Mouse (Mus musculus) neural tube, embryonic 10.5 days (tissue): ENCODE measurements at regions not wholly inside any gene's neighbourhood (a gene's known extent, or its start where the extent isn't known, plus 50 kb on each side); places are given as distances from the start of the nearest gene placed in this dataset.

Experiments used
- DNase-seq: peaks from one replicate; pipeline ENCODE4 v3.0.0-alpha.2; 2017; ENCODE audit warnings: low spot score; ENCODE audit errors: extremely low spot score

- no peak for DNase-seq
These were observed 151.3 kb upstream of the 4933402D24Rik start for GRCm38 (mm10) chr1:63920181-63920933.

GRCm38 (mm10) chr1:63918200-63918599 is 149.1 kb upstream of the 4933402D24Rik start:
- no peak for DNase-seq

- DNase-seq, result no peak
These were observed 148.0 kb upstream of the 4933402D24Rik start for GRCm38 (mm10) chr1:63916907-63917650.

- DNase-seq, result no peak
These were observed 141.7 kb upstream of the 4933402D24Rik start for GRCm38 (mm10) chr1:63910765-63911164.

GRCm38 (mm10) chr1:63909191-63909590 is 140.1 kb upstream of the 4933402D24Rik start:
- DNase-seq, result no peak

- DNase-seq, result no peak
These were observed 134.6 kb upstream of the 4933402D24Rik start for GRCm38 (mm10) chr1:63903620-63904019.

- no peak for DNase-seq
These were observed 134.1 kb upstream of the 4933402D24Rik start for GRCm38 (mm10) chr1:63903201-63903600.

GRCm38 (mm10) chr1:63902391-63902790 is 133.3 kb upstream of the 4933402D24Rik start:
- DNase-seq, result no peak

- no peak for DNase-seq
These were observed 130.8 kb upstream of the 4933402D24Rik start for GRCm38 (mm10) chr1:63899631-63900577.

GRCm38 (mm10) chr1:63898766-63899165 is 129.7 kb upstream of the 4933402D24Rik start:
- no peak for DNase-seq

GRCm38 (mm10) chr1:63897556-63897955 is 128.5 kb upstream of the 4933402D24Rik start:
- DNase-seq, result no peak

- DNase-seq, result no peak
These were observed 110.5 kb upstream of the 4933402D24Rik start for GRCm38 (mm10) chr1:63879570-63879969.

- DNase-seq, result no peak
These were observed 107.7 kb upstream of the 4933402D24Rik start for GRCm38 (mm10) chr1:63876589-63877251.

GRCm38 (mm10) chr1:63875297-63875962 is 106.4 kb upstream of the 4933402D24Rik start:
- DNase-seq, result no peak

- DNase-seq, result no peak
These were observed 102.8 kb upstream of the 4933402D24Rik start for GRCm38 (mm10) chr1:63871831-63872230.

- no peak for DNase-seq
These were observed 100.3 kb upstream of the 4933402D24Rik start for GRCm38 (mm10) chr1:63869342-63869741.

- no peak for DNase-seq
These were observed 89.0 kb upstream of the 4933402D24Rik start for GRCm38 (mm10) chr1:63857933-63858649.

GRCm38 (mm10) chr1:63857468-63857867 is 88.4 kb upstream of the 4933402D24Rik start:
- no peak for DNase-seq

- DNase-seq, result no peak
These were observed 87.3 kb upstream of the 4933402D24Rik start for GRCm38 (mm10) chr1:63856366-63856765.

- DNase-seq, result no peak
These were observed 85.7 kb upstream of the 4933402D24Rik start for GRCm38 (mm10) chr1:63854794-63855193.
